Mouse (Mus musculus): ENCODE results near the gene Rps16. TPM values are rescaled to one million over a fixed set of nuclear protein-coding genes. Genes with fewer than 3 reads are reported as not detected.
A peak's percentile ranks its signal among the peaks of the same experiment; 100 is the strongest.

Rps16 gene
- polyA plus RNA-seq, 1 experiment from 2014 or later, result 464 TPM

GRCm38 (mm10) chr7:28370977-28371513, 20.6 kb downstream of the Rps16 start:
- peak overlapping the region; percentile 85 for H3K9ac ChIP-seq (replicated peaks; ENCODE audit: low read depth, low read length)
- peak overlapping the region; percentile 75 for H3K4me3 ChIP-seq (replicated peaks; ENCODE audit: low read length)
- no peak for ATAC-seq
- no peaks in the 10 kb centered on the region for H3K27me3 ChIP-seq (replicated peaks; ENCODE audit: control insufficient read depth, insufficient read depth, low read length)
- H3K9me3 ChIP-seq (ENCODE audit: control insufficient read depth, low read length), result no peaks in the 10 kb centered on the region
- H3K4me1 ChIP-seq (replicated peaks; ENCODE audit: control insufficient read depth, insufficient read depth, low read length), result peaks cover 28% of the 10 kb centered on the region
- 5% methylated on average over 11 of the region's 11 CpGs for whole genome bisulfite sequencing
- peak overlapping the region; percentile 88 for H3K4me2 ChIP-seq (ENCODE audit: low read length)
- peaks cover 5% of the 10 kb centered on the region; the same call in 1 of the 2 replicates for H3K36me3 ChIP-seq (ENCODE audit: control insufficient read depth, insufficient read depth)
- H3K27ac ChIP-seq (ENCODE audit: low read length), result peak overlapping the region; percentile 83

GRCm38 (mm10) chr7:28371514-28371989, 21.1 kb downstream of the Rps16 start:
- peaks cover 5% of the 10 kb centered on the region; the same call in 1 of the 2 replicates for H3K36me3 ChIP-seq (ENCODE audit: control insufficient read depth, insufficient read depth)
- H3K4me2 ChIP-seq (ENCODE audit: low read length), result peak overlapping the region; percentile 88
- peak overlapping the region; percentile 85 for H3K9ac ChIP-seq (replicated peaks; ENCODE audit: low read depth, low read length)
- H3K27ac ChIP-seq (ENCODE audit: low read length), result peak overlapping the region; percentile 83
- H3K27me3 ChIP-seq (replicated peaks; ENCODE audit: control insufficient read depth, insufficient read depth, low read length), result no peaks in the 10 kb centered on the region
- 1% methylated on average over 40 of the region's 43 CpGs for WGBS
- peak overlapping the region; percentile 75 for H3K4me3 ChIP-seq (replicated peaks; ENCODE audit: low read length)
- peaks cover 34% of the 10 kb centered on the region for H3K4me1 ChIP-seq (replicated peaks; ENCODE audit: control insufficient read depth, insufficient read depth, low read length)
- peak; percentile 2; the same call in 1 of the 2 replicates for ATAC-seq
- H3K9me3 ChIP-seq (ENCODE audit: control insufficient read depth, low read length), result no peaks in the 10 kb centered on the region

GRCm38 (mm10) chr7:28372251-28373108, 22.0 kb downstream of the Rps16 start, which contains the start of gene Plekhg2:
TSS of gene Plekhg2 (minus strand) at chr7:28372599.
- Histone ChIP-seq H3K4me2 (ENCODE audit: low read length) (peak within 1 kb of the TSS; percentile 88), H3K4me1 (replicated peaks; ENCODE audit: control insufficient read depth, insufficient read depth, low read length) (peaks cover 39% of the 10 kb centered on the region), H3K4me3 (replicated peaks; ENCODE audit: low read length) (peak within 1 kb of the TSS; percentile 75), H3K9ac (replicated peaks; ENCODE audit: low read depth, low read length) (peak within 1 kb of the TSS; percentile 85), H3K36me3 (ENCODE audit: control insufficient read depth, insufficient read depth) (no peaks in the 10 kb centered on the region), H3K27ac (ENCODE audit: low read length) (peak within 1 kb of the TSS; percentile 83), H3K27me3 (replicated peaks; ENCODE audit: control insufficient read depth, insufficient read depth, low read length) (no peaks in the 10 kb centered on the region), H3K9me3 (ENCODE audit: control insufficient read depth, low read length) (no peaks in the 10 kb centered on the region)
- WGBS, result under 1% methylated on average over 53 of the region's 66 CpGs
- peak; percentile 81 for ATAC-seq

- peaks cover 46% of the 10 kb centered on the region for H3K4me1 ChIP-seq (replicated peaks; ENCODE audit: control insufficient read depth, insufficient read depth, low read length)
- ATAC-seq, result peak; percentile 21
- peak overlapping the region; percentile 83 for H3K27ac ChIP-seq (ENCODE audit: low read length)
- H3K4me2 ChIP-seq (ENCODE audit: low read length), result peak overlapping the region; percentile 88
- WGBS, result 1% methylated on average over 9 of the region's 9 CpGs
- H3K4me3 ChIP-seq (replicated peaks; ENCODE audit: low read length), result peak overlapping the region; percentile 75
- no peaks in the 10 kb centered on the region for H3K27me3 ChIP-seq (replicated peaks; ENCODE audit: control insufficient read depth, insufficient read depth, low read length)
- no peak overlapping the region for H3K9ac ChIP-seq (replicated peaks; ENCODE audit: low read depth, low read length)
- no peaks in the 10 kb centered on the region for H3K36me3 ChIP-seq (ENCODE audit: control insufficient read depth, insufficient read depth)
- H3K9me3 ChIP-seq (ENCODE audit: control insufficient read depth, low read length), result no peaks in the 10 kb centered on the region
Observed at GRCm38 (mm10) chr7:28373131-28373581, 22.7 kb downstream of the Rps16 start.

- Histone ChIP-seq H3K27me3 (replicated peaks; ENCODE audit: control insufficient read depth, insufficient read depth, low read length) (no peaks in the 10 kb centered on the region), H3K4me1 (replicated peaks; ENCODE audit: control insufficient read depth, insufficient read depth, low read length) (peaks cover 54% of the 10 kb centered on the region), H3K27ac (ENCODE audit: low read length) (peak overlapping the region; percentile 45), H3K4me2 (ENCODE audit: low read length) (no peak overlapping the region), H3K9me3 (ENCODE audit: control insufficient read depth, low read length) (no peaks in the 10 kb centered on the region), H3K36me3 (ENCODE audit: control insufficient read depth, insufficient read depth) (no peaks in the 10 kb centered on the region), H3K4me3 (replicated peaks; ENCODE audit: low read length) (no peak overlapping the region), H3K9ac (replicated peaks; ENCODE audit: low read depth, low read length) (no peak overlapping the region)
- ATAC-seq, result no peak
- WGBS, result 78% methylated on average over 7 of the region's 7 CpGs
Observed at GRCm38 (mm10) chr7:28373891-28374495, 23.5 kb downstream of the Rps16 start.

- WGBS, result 79% methylated on average over 10 of the region's 10 CpGs
- ATAC-seq, result no peak
- no peaks in the 10 kb centered on the region for H3K36me3 ChIP-seq (ENCODE audit: control insufficient read depth, insufficient read depth)
- H3K9ac ChIP-seq (replicated peaks; ENCODE audit: low read depth, low read length), result no peak overlapping the region; the same call in 1 of the 2 replicates
- H3K4me2 ChIP-seq (ENCODE audit: low read length), result no peak overlapping the region
- no peaks in the 10 kb centered on the region for H3K27me3 ChIP-seq (replicated peaks; ENCODE audit: control insufficient read depth, insufficient read depth, low read length)
- peaks cover 57% of the 10 kb centered on the region for H3K4me1 ChIP-seq (replicated peaks; ENCODE audit: control insufficient read depth, insufficient read depth, low read length)
- H3K27ac ChIP-seq (ENCODE audit: low read length), result no peak overlapping the region
- H3K4me3 ChIP-seq (replicated peaks; ENCODE audit: low read length), result no peak overlapping the region; the same call in 1 of the 2 replicates
- no peaks in the 10 kb centered on the region for H3K9me3 ChIP-seq (ENCODE audit: control insufficient read depth, low read length)
Observed at GRCm38 (mm10) chr7:28374647-28375046, 24.2 kb downstream of the Rps16 start.

- no peaks in the 10 kb centered on the region for H3K9me3 ChIP-seq (ENCODE audit: control insufficient read depth, low read length)
- H3K36me3 ChIP-seq (ENCODE audit: control insufficient read depth, insufficient read depth), result no peaks in the 10 kb centered on the region
- no peaks in the 10 kb centered on the region for H3K27me3 ChIP-seq (replicated peaks; ENCODE audit: control insufficient read depth, insufficient read depth, low read length)
- H3K4me2 ChIP-seq (ENCODE audit: low read length), result peak overlapping the region; percentile 76
- ATAC-seq, result peak; percentile 53
- H3K4me3 ChIP-seq (replicated peaks; ENCODE audit: low read length), result peak overlapping the region; percentile 53
- peaks cover 51% of the 10 kb centered on the region for H3K4me1 ChIP-seq (replicated peaks; ENCODE audit: control insufficient read depth, insufficient read depth, low read length)
- WGBS, result 1% methylated on average over 36 of the region's 36 CpGs
- peak overlapping the region; percentile 72 for H3K9ac ChIP-seq (replicated peaks; ENCODE audit: low read depth, low read length)
- H3K27ac ChIP-seq (ENCODE audit: low read length), result peak overlapping the region; percentile 94
Observed at GRCm38 (mm10) chr7:28375176-28375921, 24.9 kb downstream of the Rps16 start.

GRCm38 (mm10) chr7:28376011-28376771, 25.7 kb downstream of the Rps16 start:
- Histone ChIP-seq H3K9me3 (ENCODE audit: control insufficient read depth, low read length) (no peaks in the 10 kb centered on the region), H3K4me3 (replicated peaks; ENCODE audit: low read length) (peak overlapping the region; percentile 53), H3K4me2 (ENCODE audit: low read length) (peak overlapping the region; percentile 76), H3K27me3 (replicated peaks; ENCODE audit: control insufficient read depth, insufficient read depth, low read length) (no peaks in the 10 kb centered on the region), H3K4me1 (replicated peaks; ENCODE audit: control insufficient read depth, insufficient read depth, low read length) (peaks cover 46% of the 10 kb centered on the region), H3K9ac (replicated peaks; ENCODE audit: low read depth, low read length) (peak overlapping the region; percentile 72), H3K27ac (ENCODE audit: low read length) (peak overlapping the region; percentile 85), H3K36me3 (ENCODE audit: control insufficient read depth, insufficient read depth) (no peaks in the 10 kb centered on the region)
- ATAC-seq, result no peak
- 6% methylated on average over 30 of the region's 30 CpGs for WGBS
